Mouse (Mus musculus): ENCODE results near the gene Slc26a3.

GRCm38 (mm10) chr12:31377241-31377640 lies 13.4 kb upstream of the Slc26a3 start:
- TF ChIP-seq CTCF (IDR thresholded peaks at IDR 0.05; ENCODE audit: low read depth) (no peak), EP300 (IDR thresholded peaks at IDR 0.05; ENCODE audit: low read depth) (no peak)
